Mouse (Mus musculus): Measurements from ENCODE around the gene Crygn. TPM values are rescaled to one million over a fixed set of nuclear protein-coding genes. Genes with fewer than 3 reads are reported as not detected.
"Not testable (repeated sequence)": the region's sequence is repeated elsewhere in the genome, so short reads cannot be mapped to it uniquely, and the experiment has no call there.

Gene Crygn
- total RNA-seq (2022): not detected

GRCm38 (mm10) chr5:24757816-24758215 lies at the start of gene Crygn:
Gene Crygn, minus strand, starts transcription at chr5:24758008.
- no peak for DNase-seq (ENCODE audit: low spot score in 2 of 2)

DNA sequence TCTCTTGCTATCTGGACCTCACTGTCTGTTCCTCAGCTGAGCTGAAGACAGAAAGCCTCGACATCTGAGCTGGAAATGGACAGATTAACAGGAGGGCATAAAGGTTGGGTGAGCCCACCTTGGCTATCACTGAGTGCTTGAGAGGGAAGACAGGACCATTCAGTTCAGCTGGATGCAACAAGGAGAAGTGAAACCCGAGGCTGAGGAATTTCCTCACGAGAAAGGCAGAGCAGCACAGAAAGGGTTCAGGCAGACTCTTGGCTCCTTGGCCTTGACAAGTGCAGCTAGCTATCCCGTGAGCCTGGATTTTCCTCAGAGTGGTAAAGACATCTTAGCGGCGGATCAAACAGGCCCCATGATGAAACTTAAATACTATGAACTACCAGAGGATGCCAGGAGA lies 47.4 kb upstream of the Crygn start:
- DNase-seq (ENCODE audit: low spot score in 2 of 2): no peak

DNA sequence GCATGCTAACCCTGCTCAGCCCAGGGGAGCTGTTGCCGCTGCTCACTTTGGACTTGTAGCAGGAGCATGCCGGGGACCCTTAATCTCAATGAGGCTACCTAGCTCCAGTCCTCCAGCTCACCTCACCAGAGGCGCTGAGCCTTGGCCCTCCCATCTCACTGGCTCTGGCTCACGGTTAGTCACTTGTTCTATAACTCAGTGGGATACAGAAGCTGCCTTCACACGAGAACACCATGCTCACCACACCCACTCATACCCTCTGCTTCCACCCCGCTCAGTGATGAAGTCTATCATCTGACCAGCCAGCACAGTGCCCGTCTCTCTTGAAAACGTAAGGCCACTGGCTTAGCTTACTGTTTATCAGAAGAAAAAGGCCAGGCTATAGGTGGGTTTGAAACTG lies 46.9 kb upstream of the Crygn start:
- DNase-seq (ENCODE audit: low spot score in 2 of 2): no peak

DNA sequence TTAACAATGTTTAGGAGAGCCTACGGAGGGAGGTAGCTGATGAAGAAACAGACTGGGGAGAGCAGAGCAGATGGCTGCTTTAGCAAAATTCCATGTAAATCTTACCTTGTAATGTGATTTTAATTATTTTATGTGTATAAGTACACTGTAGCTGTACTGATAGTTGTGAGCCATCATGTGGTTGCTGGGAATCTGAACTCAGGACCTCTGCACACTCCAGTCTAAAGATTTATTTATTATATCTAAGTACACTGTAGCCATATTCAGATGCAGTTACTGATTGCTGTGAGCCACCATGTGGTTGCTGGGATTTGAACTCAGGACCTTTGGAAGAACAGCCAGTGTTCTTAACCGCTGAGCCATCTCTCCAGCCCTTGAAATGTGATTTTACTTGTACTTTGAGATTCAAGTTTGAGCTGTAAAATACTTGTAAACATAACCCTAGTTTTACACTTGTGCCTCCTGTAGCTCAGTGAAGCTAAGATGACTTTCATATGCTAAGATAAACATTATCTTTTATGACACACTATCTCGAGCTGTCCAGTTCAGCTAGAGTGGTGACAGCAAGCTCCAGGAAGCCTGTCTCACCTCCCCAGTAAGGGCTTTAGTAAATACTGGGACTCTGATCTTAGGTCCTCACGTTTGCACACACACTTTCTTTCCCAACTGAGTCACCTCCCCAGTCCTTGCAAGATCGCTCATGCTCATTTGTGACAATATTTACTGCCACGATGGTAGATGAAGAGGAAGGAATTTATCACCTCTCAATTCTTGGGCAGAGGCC lies 44.2 kb upstream of the Crygn start:
- no peak for DNase-seq (ENCODE audit: low spot score in 2 of 2)

DNA sequence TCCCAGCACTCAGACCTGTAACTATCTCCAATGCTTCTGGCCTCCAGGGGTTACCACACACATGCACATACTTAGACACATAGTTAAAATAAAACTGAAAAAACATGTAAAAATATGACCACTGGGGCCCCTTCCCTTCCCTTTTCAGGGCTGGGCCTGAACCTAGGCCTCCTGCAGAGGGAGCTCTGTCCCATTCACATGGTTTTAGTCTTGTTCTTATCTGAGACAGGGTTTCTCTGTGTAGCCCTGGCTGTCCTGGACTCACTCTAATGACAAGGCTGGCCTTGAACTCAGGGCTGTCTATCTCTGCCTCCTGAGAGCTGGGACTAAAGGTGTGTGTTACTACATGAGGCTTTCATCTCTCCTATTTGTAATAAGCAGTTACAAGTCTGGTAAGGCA lies 42.6 kb upstream of the Crygn start:
- DNase-seq (ENCODE audit: low spot score in 2 of 2): no peak

DNA sequence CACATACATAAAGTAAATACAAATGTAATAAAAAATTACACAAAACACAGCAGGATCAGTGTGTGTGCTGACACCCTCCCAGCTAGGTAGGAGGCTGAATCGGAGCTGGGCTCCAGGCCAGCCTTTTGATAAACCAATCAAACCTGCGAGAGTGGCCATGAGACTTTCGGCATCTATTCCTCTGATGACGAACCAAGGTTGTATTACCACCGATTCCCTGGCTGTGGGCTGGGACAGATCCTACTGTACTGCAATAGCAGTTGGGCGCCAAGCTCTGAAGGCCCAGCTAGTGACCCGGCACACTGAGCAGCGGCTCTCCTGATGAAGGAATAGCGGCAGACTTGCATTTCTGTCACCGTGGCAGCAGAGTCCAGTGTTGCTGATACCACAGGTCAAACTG lies 40.8 kb upstream of the Crygn start:
- DNase-seq (ENCODE audit: low spot score in 2 of 2): no peak

GRCm38 (mm10) chr5:24797858-24798257 lies 40.0 kb upstream of the Crygn start:
- no peak for DNase-seq (ENCODE audit: low spot score in 2 of 2)

DNA sequence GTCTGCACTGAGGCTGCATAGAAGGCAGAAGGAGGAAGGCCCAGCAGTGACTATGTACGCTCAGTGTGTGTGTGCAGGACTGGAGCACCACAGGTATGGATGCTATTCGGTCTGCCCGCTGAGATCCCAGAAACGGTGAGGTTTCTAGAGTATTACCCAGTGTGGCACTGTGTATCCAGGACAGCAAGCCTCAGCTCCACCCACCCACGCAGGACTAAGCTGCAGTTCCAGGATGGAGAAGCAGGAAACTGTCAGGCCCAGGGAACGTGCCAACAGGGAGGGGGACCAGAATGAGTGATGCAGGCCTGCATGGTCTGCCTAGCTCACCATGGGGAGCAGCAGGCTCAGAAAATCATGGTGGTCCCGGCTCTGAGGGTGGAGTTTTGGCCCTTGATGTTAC lies 35.2 kb upstream of the Crygn start:
- DNase-seq (ENCODE audit: low spot score in 2 of 2): no peak

DNA sequence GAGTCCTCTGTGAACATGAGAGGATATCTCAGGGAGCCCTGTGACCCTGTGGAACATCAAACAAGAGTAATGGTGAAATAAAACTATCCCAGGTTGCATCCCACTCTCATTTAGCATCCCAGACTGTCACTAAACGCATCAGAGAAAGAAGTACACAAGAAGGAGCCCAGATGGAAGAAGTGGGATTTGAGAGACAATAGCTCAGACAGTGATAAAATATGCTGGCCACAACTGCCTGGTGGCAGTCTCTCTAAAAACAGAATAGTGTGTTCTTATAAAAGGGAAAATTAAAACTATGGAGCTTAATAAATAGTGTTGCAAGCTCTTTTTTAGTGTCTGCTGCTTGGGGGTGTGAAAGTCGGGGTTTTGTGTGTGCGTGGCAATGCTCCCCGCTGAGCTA lies 25.1 kb upstream of the Crygn start:
- no peak for DNase-seq (ENCODE audit: low spot score in 2 of 2)

- DNase-seq (ENCODE audit: low spot score in 2 of 2): no peak
Observed at GRCm38 (mm10) chr5:24781048-24781447, 23.2 kb upstream of the Crygn start.

- no peak for DNase-seq (ENCODE audit: low spot score in 2 of 2)
Observed at GRCm38 (mm10) chr5:24779881-24780512, 22.2 kb upstream of the Crygn start.

DNA sequence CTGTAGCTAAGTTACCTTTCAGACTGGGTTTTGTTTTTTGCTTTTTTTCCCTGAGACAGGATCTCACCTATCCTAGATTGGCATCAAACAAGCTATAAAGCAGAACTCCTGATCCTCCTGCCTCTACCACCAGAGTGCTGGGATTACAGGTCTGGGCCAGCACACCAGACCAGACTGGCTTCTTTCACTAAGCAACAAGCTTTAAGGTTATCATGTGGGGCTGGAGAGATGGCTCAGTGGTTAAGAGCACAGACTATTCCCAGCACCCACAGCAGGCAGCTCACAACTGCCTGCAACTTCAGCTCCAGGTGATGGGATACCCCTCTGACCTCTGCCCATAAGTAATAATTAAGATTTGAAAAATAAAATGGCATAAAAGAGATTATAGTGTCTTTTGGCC lies 21.5 kb upstream of the Crygn start:
- DNase-seq (ENCODE audit: low spot score in 2 of 2): no peak

DNA sequence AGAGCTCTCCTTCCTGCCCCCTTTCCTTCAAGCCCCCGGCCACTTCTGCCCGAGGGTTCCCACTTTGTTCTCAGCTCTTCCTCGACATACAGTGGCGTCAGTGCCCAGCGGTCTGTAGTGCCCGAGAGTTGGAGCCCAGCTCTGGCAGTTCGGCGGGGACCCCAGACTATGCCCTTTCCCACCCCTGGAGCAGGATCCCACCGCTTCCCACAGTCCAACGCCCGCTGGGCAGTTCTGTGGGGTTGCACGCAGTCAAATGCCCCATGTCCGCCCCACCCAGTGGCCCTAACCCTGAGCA lies 21.0 kb upstream of the Crygn start:
- no peak for DNase-seq (ENCODE audit: low spot score in 2 of 2)

- DNase-seq (ENCODE audit: low spot score in 2 of 2): no peak
Observed at GRCm38 (mm10) chr5:24778082-24778842, 20.5 kb upstream of the Crygn start.

- DNase-seq (ENCODE audit: low spot score in 2 of 2): no peak
Observed at GRCm38 (mm10) chr5:24776681-24777080, 18.9 kb upstream of the Crygn start.

- DNase-seq (ENCODE audit: low spot score in 2 of 2): not testable (repeated sequence)
Observed at GRCm38 (mm10) chr5:24774549-24774948, 16.7 kb upstream of the Crygn start.

- no peak for DNase-seq (ENCODE audit: low spot score in 2 of 2)
Observed at GRCm38 (mm10) chr5:24756931-24757330, 877 bp downstream of the Crygn start.

- no peak for DNase-seq (ENCODE audit: low spot score in 2 of 2)
Observed at GRCm38 (mm10) chr5:24752175-24752498, 5.7 kb downstream of the Crygn start.

- DNase-seq (ENCODE audit: low spot score in 2 of 2): peak; percentile 31 to 47
Observed at GRCm38 (mm10) chr5:24751305-24752174, 6.3 kb downstream of the Crygn start.

DNA sequence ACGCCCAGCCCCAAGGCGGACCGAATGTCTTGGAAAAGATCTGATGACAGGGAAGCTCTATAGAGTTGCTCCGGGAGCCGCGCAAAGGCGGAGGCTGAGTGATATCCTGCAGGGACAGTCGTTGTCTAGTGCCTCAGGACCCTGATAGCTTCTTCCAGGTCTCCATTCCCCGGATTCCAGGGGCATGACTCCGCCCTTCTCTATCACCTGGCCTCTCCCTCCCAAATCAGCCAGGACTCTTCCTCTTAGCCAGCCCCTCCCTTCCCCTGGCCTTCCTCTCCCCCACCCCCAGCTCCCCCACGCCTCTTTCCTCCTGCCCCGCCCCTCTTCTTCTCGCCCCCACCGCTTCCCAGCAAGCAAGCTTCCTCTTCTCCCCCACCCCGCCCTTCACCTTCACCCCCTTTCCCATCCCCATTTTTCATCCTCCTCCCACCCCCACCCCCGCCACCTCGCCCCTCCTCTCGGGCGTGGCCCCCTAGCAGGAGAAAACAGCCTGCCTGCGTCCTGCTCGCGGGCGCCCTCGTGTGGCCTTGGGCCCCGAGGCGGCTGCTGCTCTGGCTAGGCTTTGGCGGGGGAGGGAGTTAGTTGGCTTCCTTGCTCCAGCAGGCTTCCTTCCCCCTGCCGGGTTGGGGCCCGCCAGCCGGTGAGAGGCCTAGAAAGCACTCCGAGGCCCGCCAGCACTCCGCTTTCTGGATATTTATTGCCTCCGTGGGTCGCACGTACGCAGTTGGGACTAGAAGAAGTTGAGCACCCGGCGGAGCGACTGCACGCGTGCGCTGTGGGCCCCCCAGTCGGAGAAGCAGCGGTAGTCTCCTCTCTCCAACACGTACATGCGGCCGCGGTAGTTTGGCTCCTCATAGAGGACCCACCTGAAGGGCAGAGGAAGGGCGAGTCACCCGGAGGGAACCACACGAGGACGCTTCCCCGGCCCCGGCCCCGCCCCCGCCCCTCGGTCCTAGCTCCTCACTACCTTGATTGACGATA lies 7.2 kb downstream of the Crygn start:
- DNase-seq (ENCODE audit: low spot score in 2 of 2): peak; percentile 72 to 80

DNA sequence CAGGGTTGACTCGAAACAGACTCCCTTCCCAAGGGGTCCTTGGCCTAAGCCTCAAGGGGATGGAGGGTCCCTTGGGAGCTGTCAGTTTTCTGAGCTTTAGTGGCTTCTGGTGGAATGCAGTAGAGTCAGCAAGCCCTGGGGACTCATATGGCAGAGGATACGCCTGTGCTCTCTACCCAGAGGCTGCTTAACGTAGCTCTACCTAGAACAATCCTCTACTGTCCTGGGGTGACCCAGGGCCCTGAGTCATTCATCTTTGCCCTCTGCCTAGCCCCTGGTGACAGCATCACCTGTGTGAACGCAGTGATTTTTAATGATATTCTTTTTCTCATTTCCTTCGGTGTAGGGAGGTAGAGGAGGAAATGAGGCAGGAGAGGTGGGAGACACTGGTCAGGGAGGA lies 8.1 kb downstream of the Crygn start:
- no peak for DNase-seq (ENCODE audit: low spot score in 2 of 2)

Data from gastrocnemius, adult 8-10 months (tissue).